Mouse (Mus musculus): ENCODE results near the gene Il4ra.

Il4ra gene

DNA sequence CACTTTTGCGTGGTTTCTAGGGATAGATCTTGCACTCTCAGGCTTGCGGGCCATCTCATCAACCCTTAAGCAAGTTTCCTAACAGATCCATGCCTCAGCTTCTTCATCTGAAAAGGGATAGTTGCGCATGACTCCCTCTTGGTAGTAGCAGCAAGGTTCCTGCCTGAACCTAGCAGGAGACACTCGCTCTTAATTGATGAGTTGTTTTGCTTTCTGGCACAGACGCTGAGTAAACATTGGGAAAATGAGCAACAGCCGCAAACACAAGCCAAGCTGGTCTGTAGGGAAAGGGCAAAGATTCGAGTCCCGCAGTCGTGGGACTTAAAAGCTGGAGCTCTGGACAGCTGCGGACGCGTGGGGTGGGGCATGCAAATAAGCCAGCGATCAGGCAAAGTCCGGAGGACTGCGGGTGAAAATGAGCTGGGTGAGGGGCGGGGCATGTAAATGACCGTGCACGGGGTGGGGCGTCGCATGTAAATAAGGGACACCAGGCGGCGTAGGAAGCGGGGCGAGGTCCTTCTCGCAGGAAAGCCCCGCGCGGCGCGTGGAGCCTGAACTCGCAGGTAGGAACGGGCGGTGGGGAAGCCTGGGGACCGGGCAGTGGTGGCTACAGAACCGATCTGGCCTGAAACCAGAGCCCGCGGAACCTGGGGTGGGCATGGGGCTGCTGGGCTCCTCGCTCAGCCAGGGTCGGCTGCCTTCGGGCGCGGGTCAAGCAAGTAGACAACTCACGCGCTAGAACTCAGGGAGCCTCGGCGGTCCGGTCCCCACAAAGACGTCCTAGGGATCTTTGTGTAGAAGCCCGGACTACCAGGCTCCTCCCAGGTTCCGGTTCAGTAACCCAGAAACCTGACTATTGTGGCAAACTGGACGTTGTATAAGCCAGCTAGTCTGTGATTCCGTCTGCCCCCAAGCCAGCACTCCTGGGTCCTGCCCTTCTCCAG, at the start of gene Il4ra:
Gene Il4ra (plus strand): TSS at position 355 of the 944 bp plus-strand sequence.
- DNase-seq (ENCODE audit: low read depth, low spot score), result peak; percentile 93

GRCm38 (mm10) chr7:125503374-125504092, 48.4 kb upstream of the Il4ra start:
- no peak for DNase-seq (ENCODE audit: low read depth, low spot score)

DNA sequence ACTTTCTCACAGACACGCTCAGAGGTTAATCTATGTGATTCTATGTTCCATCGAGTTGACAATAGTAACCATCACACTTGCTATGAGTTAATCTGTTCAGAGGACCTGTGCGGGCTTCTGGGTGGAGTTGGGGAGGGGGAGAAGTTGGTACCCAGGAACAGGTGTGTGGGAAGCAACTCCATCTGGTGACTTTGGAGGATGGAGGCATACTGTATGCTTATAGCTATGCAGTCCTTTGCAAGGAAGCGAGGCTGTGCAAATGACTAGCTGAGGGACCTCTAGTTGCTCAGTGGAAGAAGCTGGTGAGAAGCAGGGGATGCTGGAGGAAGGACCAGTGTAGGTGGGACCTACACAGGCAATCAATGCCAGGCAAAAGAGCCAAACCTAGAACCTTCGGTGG, 47.3 kb upstream of the Il4ra start:
- DNase-seq (ENCODE audit: low read depth, low spot score), result no peak

GRCm38 (mm10) chr7:125505568-125505967, 46.4 kb upstream of the Il4ra start:
- no peak for DNase-seq (ENCODE audit: low read depth, low spot score)

DNA sequence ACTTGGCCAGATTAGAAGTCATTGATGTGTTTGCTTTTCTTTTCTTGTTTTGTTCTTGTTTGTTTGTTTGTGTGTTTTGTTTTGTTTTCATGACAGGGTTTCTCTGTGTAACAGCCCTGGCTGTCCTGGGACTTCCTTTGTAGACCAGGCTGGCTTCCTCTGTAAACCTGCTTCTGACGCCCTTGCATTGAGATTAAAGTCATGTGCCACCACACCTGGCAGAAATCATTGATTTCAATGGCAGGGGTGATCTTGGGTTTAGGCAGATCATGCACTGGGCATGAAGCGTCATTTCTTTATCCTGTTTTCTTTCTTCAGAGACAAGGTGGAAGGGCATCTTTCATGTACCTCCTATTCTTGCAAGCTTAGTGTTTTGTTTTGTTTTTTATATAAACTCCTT, 44.6 kb upstream of the Il4ra start:
- peak; percentile 61 for DNase-seq (ENCODE audit: low read depth, low spot score)

- peak; percentile 58 for DNase-seq (ENCODE audit: low read depth, low spot score)
Measured at GRCm38 (mm10) chr7:125511432-125511831, 40.5 kb upstream of the Il4ra start.

DNA sequence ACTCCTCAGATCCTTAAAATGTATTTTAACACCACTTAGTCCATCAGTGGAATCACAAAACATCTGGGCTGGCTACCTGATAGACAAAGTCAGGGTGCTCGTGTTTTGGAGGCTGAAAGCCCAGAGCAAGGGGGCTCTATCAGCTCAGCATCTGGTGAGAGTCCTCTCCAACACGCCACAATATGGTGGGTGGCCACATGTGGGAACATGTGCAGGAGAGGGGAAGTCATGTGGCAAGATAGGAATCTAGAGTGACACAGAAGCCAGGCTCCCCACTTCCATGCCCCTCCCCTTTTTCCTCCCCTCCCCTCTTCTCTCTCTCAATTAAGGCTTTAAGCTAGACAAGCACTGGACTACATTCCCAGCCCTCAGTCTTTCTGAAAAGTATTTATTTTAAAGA, 40.1 kb upstream of the Il4ra start:
- peak; percentile 72 for DNase-seq (ENCODE audit: low read depth, low spot score)

DNA sequence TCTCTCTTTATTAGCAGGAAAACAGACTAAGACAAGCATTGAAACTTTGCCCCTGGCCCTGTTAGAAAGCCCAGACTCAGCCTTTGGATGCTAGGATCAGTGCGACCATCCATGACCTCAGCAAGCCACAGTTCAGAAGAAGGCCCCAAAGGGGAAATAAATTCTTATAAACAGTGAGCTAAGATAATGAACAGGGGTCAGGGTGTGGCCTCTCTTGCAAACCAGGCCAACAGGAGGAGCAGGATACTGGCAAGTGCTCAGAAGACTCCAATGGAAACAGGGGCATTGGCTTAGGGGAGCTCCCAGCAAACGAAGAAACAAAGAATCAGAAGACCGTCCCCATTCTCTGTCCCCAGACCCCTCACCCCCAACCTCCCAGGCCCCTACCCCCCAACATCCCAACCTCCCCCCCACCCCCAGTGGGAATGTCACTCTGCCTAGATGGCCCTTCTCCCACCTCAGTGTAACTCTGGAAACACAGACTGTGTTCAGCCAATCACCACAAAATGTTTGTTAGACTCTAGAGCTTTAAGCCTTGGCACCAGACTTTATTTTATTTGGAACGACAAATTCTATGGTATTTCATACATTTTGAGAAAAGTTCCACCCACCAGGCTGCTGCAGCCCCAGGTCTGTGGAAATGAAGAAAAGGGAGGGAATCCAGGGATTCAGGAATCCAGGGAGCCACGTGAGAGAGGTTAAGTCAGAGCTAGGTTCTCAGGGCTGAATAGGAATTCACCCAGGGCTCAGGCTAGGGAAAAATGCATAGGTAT, 36.7 kb upstream of the Il4ra start:
- no peak for DNase-seq (ENCODE audit: low read depth, low spot score)

- no peak for DNase-seq (ENCODE audit: low read depth, low spot score)
Measured at GRCm38 (mm10) chr7:125516723-125517122, 35.2 kb upstream of the Il4ra start.

GRCm38 (mm10) chr7:125517470-125517869, 34.5 kb upstream of the Il4ra start:
- no peak for DNase-seq (ENCODE audit: low read depth, low spot score)

DNA sequence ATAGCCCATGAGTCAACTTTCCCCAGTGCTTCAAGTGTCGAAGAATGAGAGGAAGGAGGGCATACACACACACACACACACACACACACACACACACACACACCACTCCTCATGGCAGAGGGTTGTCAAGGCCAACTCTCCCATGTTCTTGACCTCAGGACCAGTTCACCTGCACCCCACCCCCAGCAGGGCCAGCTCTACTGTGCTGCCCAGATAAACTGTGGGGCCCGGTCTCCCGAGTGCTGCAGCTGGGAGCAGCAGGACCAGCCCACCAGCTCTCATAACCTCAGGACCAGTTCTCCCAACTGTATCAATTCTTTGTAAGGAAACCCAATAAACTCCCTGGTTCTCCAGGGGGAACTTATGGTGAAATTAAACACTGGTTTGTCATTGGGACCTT, 32.2 kb upstream of the Il4ra start:
- DNase-seq (ENCODE audit: low read depth, low spot score), result no peak

DNA sequence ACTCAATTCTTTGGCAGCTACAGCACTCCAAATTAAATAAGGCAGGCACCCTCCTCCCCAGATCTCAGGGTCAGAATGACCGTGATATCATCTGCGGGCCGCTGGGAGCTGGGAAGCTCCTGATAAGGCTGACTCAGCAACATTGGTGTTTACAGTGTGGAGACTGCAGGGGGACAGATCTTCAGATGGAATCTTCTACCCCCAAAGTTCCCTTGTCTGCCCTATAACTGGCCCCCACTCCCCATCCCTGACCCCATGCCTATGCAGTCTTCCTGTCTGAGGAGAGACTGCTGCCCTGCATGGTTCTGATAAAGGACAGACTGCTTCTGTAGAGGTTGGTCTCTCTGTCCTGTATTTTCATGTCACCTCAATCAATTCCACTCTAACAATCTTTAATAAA, 28.9 kb upstream of the Il4ra start:
- DNase-seq (ENCODE audit: low read depth, low spot score), result no peak

- DNase-seq (ENCODE audit: low read depth, low spot score), result no peak
Measured at GRCm38 (mm10) chr7:125527186-125527585, 24.7 kb upstream of the Il4ra start.

DNA sequence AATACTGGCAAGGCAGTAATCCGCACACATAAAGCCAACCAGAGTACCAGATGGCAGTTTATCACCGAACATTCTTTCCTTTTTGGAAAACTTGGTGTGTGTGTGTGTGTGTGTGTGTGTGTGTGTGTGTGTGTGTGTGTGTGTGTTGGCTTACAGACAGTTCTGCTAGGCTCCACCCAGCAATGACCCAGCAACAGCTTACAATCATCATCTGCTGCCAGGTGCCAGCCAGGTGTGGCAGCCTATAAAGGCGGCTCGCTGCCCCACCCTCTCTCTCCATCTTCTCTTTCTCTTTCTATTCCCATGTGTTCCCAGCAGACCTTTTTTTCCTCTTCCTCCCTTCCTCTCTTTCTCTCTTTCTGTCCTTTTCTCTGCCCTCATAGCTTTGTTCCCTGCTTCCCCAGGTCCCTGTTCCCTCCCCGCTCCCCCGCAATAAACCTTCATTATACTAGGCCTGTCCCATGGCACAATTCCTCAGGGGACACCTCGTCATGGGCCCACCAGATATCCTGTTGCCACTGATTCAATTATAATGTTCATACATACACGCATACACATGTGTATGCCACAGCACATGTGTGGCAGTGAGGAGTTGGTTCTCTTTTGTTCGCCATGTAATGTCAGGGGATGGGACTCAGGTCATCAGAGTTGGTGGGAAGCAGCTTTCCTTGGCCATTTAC, 23.9 kb upstream of the Il4ra start:
- DNase-seq (ENCODE audit: low read depth, low spot score), result no peak

DNA sequence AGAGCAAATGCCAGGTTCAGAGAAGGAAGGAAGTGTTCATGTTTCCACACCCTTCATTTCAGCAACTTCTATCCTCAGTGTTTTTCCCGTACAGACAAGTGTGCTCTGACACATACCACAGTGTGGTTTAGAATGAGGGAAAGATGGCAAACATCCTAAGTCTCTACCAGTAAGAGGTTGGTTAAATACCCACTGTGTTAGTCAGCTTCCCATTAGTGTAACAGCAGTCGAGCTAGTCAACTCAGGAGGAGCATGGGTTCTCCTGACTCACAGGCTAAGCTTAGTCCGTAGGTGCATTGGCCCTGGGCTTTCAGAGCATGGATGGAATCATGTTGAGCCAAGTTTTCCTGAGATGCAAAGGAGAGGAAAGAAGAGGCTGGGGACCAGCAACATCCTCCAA, 12.6 kb upstream of the Il4ra start:
- no peak for DNase-seq (ENCODE audit: low read depth, low spot score)

- DNase-seq (ENCODE audit: low read depth, low spot score), result no peak
Measured at GRCm38 (mm10) chr7:125541026-125541425, 10.9 kb upstream of the Il4ra start.

- peak; percentile 42 for DNase-seq (ENCODE audit: low read depth, low spot score)
Measured at GRCm38 (mm10) chr7:125541821-125542220, 10.1 kb upstream of the Il4ra start.

DNA sequence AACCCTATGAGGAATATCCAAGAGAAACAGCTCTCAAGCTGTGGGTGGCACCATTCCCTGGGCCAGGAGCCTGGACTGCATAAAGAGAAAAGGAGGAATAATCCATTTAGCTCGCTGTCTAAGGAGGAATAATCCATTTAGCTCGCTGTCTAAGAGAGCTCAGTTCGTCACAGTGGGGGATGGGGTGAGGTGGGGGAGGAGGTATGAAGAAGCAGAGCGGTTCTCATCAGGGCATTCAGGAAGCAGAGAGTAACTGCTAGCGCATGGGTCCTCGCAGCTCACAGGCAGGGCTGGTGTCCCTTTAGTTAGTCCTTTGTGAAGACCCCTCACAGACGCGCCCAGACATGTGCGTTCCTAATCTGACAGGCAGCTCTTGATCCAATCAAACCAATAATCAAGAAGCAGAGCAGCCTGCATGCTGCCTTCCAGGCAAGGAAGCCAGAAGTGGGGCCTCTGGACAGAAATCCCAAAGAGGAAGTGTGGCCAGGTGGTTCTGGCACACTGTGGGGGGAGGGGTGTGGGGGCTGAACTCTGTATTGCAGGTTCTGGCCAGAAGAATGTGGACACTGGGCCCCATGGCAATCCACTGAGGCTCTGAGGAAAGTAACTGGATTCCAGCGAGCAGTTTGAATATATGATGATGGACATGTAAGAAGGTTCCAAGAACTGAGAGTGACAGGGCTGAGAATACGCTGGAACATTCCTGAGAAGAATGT, 9.4 kb upstream of the Il4ra start:
- DNase-seq (ENCODE audit: low read depth, low spot score), result no peak

- peak; percentile 18 for DNase-seq (ENCODE audit: low read depth, low spot score)
Measured at GRCm38 (mm10) chr7:125543497-125543896, 8.4 kb upstream of the Il4ra start.

- DNase-seq (ENCODE audit: low read depth, low spot score), result no peak
Measured at GRCm38 (mm10) chr7:125545331-125545730, 6.6 kb upstream of the Il4ra start.

GRCm38 (mm10) chr7:125546727-125547126, 5.2 kb upstream of the Il4ra start:
- DNase-seq (ENCODE audit: low read depth, low spot score), result no peak

Data from CD4-positive helper T cell, adult 2 months (primary cell).